Mouse (Mus musculus) heart, adult 8-10 months (tissue): ENCODE results near the gene Olfr1196. TPM values are rescaled to one million over a fixed set of nuclear protein-coding genes. Genes with fewer than 3 reads are reported as not detected.
"Not testable (repeated sequence)": the region's sequence is repeated elsewhere in the genome, so short reads cannot be mapped to it uniquely, and the experiment has no call there.

Experiments used
- DNase-seq: peaks from one replicate; pipeline ENCODE4 v3.0.0; 2022; ENCODE audit warnings: low spot score
- total RNA-seq, 4 experiments: library from RNA; stranded (reverse); gene quantifications; 2 replicates each; pipeline ENCODE4 v1.2.4; 2022

The Olfr1196 gene
- total RNA-seq = not detected

- DNase-seq = no peak
These were observed at the start of gene Olfr1196 for GRCm38 (mm10) chr2:88704497-88704896. Gene Olfr1196, minus strand, starts transcription at chr2:88704597.

GRCm38 (mm10) chr2:88751270-88751669 is 46.9 kb upstream of the Olfr1196 start, which contains the start of gene Olfr1198:
Gene Olfr1198, minus strand, starts transcription at chr2:88751370.
- DNase-seq = no peak

GRCm38 (mm10) chr2:88743379-88743778 is 39.0 kb upstream of the Olfr1196 start:
- no peak for DNase-seq

DNA sequence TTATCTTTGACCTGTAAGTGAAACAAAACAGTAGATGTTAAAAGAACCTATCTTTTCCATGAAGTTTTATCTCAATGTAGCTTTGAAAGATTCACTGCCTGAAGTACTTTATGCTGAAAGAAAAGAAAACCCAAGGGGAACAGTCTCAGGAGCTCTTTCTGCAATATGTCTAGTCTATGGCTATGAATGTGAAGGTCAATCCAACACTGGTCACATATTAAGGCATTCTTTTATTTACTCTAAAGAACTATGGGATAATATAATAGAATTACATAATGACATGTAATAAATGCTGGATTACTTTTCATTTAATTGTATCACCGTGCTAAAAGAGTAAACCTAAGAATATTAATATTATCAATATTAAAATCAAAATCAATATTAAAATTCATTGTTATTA is 27.9 kb upstream of the Olfr1196 start, which contains the start of gene Olfr1197:
TSS of gene Olfr1197 (minus strand) at position 101 of the 400 bp plus-strand sequence.
- DNase-seq = no peak

- DNase-seq = no peak
These were observed 15.3 kb downstream of the Olfr1196 start, which contains the start of gene Olfr1195 for GRCm38 (mm10) chr2:88689087-88689486. Gene Olfr1195, minus strand, starts transcription at chr2:88689187.

- DNase-seq = not testable (repeated sequence)
These were observed 29.1 kb downstream of the Olfr1196 start, which contains the start of gene Olfr1193 for GRCm38 (mm10) chr2:88675328-88675727. Gene Olfr1193, plus strand, starts transcription at chr2:88675628.

- DNase-seq = no peak
These were observed 56.2 kb downstream of the Olfr1196 start, which contains the start of gene Olfr1192-ps1 for GRCm38 (mm10) chr2:88648209-88648608. Gene Olfr1192-ps1, plus strand, starts transcription at chr2:88648509.

Other genes starting within 250 kb of the Olfr1196 start
- not detected for gene Olfr1183, start 249.7 kb downstream of the Olfr1196 start, total RNA-seq
- not detected for gene Olfr1184, start 221.0 kb downstream of the Olfr1196 start, total RNA-seq
- gene Olfr1185-ps1, start 211.3 kb downstream of the Olfr1196 start, total RNA-seq = not detected
- gene Olfr1186, start 186.0 kb downstream of the Olfr1196 start, total RNA-seq = not detected
- not detected for gene Olfr1188, start 147.7 kb downstream of the Olfr1196 start, total RNA-seq
- gene Olfr1189, start 118.1 kb downstream of the Olfr1196 start, total RNA-seq = not detected
- gene Olfr1191-ps1, start 64.1 kb downstream of the Olfr1196 start, total RNA-seq = not detected
- gene Olfr1192-ps1, start 56.1 kb downstream of the Olfr1196 start, total RNA-seq = not detected
- not detected for gene Olfr1193, start 29.0 kb downstream of the Olfr1196 start, total RNA-seq
- not detected for gene Olfr1195, start 15.4 kb downstream of the Olfr1196 start, total RNA-seq
- not detected for gene Olfr1197, start 27.8 kb upstream of the Olfr1196 start, total RNA-seq
- not detected for gene Olfr1198, start 46.8 kb upstream of the Olfr1196 start, total RNA-seq
- not detected for gene Olfr1199, start 55.9 kb upstream of the Olfr1196 start, total RNA-seq
- gene Olfr1200, start 65.9 kb upstream of the Olfr1196 start, total RNA-seq = not detected
- not detected for gene Olfr1201, start 88.4 kb upstream of the Olfr1196 start, total RNA-seq
- gene Olfr1202, start 109.9 kb upstream of the Olfr1196 start, total RNA-seq = not detected
- gene Olfr1205, start 125.1 kb upstream of the Olfr1196 start, total RNA-seq = not detected
- not detected for gene Olfr1204, start 144.7 kb upstream of the Olfr1196 start, total RNA-seq
- gene Olfr1206, start 158.6 kb upstream of the Olfr1196 start, total RNA-seq = not detected
- not detected for gene Olfr1208, start 197.7 kb upstream of the Olfr1196 start, total RNA-seq
- gene Olfr1209, start 210.6 kb upstream of the Olfr1196 start, total RNA-seq = not detected
- not detected for gene Olfr1211, start 233.5 kb upstream of the Olfr1196 start, total RNA-seq
- not detected for gene Olfr1212, start 249.4 kb upstream of the Olfr1196 start, total RNA-seq